Mouse (Mus musculus): ENCODE results near the gene Npas3. TPM values are rescaled to one million over a fixed set of nuclear protein-coding genes. Genes with fewer than 3 reads are reported as not detected.

The Npas3 gene
- polyA plus RNA-seq, 1 experiment from 2014 or later, result 3.7 TPM

GRCm38 (mm10) chr12:53589446-53589961, 341.0 kb downstream of the Npas3 start:
- DNase-seq (ENCODE audit: low spot score), result no peak
- Histone ChIP-seq H3K9me3 (ENCODE audit: control insufficient read depth, low read length) (no peaks in the 10 kb centered on the region), H3K4me2 (ENCODE audit: low read length) (no peak overlapping the region), H3K9ac (ENCODE audit: low read length) (no peak overlapping the region), H3K36me3 (ENCODE audit: control insufficient read depth, insufficient read depth, low read length) (no peaks in the 10 kb centered on the region), H3K27ac (ENCODE audit: low read depth) (no peak overlapping the region), H3K27me3 (replicated peaks; ENCODE audit: control insufficient read depth, insufficient read depth, low read length) (no peaks in the 10 kb centered on the region), H3K4me3 (ENCODE audit: low read depth, low read length) (no peak overlapping the region), H3K4me1 (replicated peaks; ENCODE audit: control insufficient read depth, insufficient read depth, low read length) (peaks cover 10% of the 10 kb centered on the region; the same call in 1 of the 2 replicates)
- ATAC-seq (replicated peaks; ENCODE audit: low FRiP score, low TSS enrichment, low read depth), result no peak
- WGBS, result 63% methylated on average over 6 of the region's 6 CpGs

- Histone ChIP-seq H3K27me3 (replicated peaks; ENCODE audit: control insufficient read depth, insufficient read depth, low read length) (no peaks in the 10 kb centered on the region), H3K4me2 (ENCODE audit: low read length) (no peak overlapping the region), H3K27ac (ENCODE audit: low read depth) (no peak overlapping the region), H3K9me3 (ENCODE audit: control insufficient read depth, low read length) (no peaks in the 10 kb centered on the region), H3K4me3 (ENCODE audit: low read depth, low read length) (no peak overlapping the region), H3K36me3 (ENCODE audit: control insufficient read depth, insufficient read depth, low read length) (no peaks in the 10 kb centered on the region), H3K9ac (ENCODE audit: low read length) (no peak overlapping the region), H3K4me1 (replicated peaks; ENCODE audit: control insufficient read depth, insufficient read depth, low read length) (no peaks in the 10 kb centered on the region)
- ATAC-seq (replicated peaks; ENCODE audit: low FRiP score, low TSS enrichment, low read depth) (no peak), DNase-seq (ENCODE audit: low spot score) (no peak)
- 86% methylated on average over 6 of the region's 6 CpGs for WGBS
Observed at GRCm38 (mm10) chr12:53605661-53606060, 357.2 kb downstream of the Npas3 start.

GRCm38 (mm10) chr12:53612120-53612519, 363.6 kb downstream of the Npas3 start:
- 89% methylated on average over 7 of the region's 7 CpGs for WGBS
- no peak for ATAC-seq (replicated peaks; ENCODE audit: low FRiP score, low TSS enrichment, low read depth)
- no peak for DNase-seq (ENCODE audit: low spot score)

GRCm38 (mm10) chr12:53621271-53621670, 372.8 kb downstream of the Npas3 start:
- H3K4me3 ChIP-seq (ENCODE audit: low read depth, low read length), result no peak overlapping the region
- H3K9ac ChIP-seq (ENCODE audit: low read length), result no peak overlapping the region
- H3K27ac ChIP-seq (ENCODE audit: low read depth), result no peak overlapping the region
- ATAC-seq (replicated peaks; ENCODE audit: low FRiP score, low TSS enrichment, low read depth), result no peak
- DNase-seq (ENCODE audit: low spot score), result no peak
- no peaks in the 10 kb centered on the region for H3K4me1 ChIP-seq (replicated peaks; ENCODE audit: control insufficient read depth, insufficient read depth, low read length)
- no peaks in the 10 kb centered on the region for H3K27me3 ChIP-seq (replicated peaks; ENCODE audit: control insufficient read depth, insufficient read depth, low read length)
- no peaks in the 10 kb centered on the region for H3K9me3 ChIP-seq (ENCODE audit: control insufficient read depth, low read length)
- WGBS, result 94% methylated on average over 7 of the region's 7 CpGs
- no peak overlapping the region for H3K4me2 ChIP-seq (ENCODE audit: low read length)
- H3K36me3 ChIP-seq (ENCODE audit: control insufficient read depth, insufficient read depth, low read length), result no peaks in the 10 kb centered on the region

More at GRCm38 (mm10) chr12:53612120-53612519, 363.6 kb downstream of the Npas3 start:
- H3K27me3 ChIP-seq (replicated peaks; ENCODE audit: control insufficient read depth, insufficient read depth, low read length), result no peaks in the 10 kb centered on the region
- H3K9ac ChIP-seq (ENCODE audit: low read length), result no peak overlapping the region
- no peaks in the 10 kb centered on the region for H3K4me1 ChIP-seq (replicated peaks; ENCODE audit: control insufficient read depth, insufficient read depth, low read length)
- H3K4me3 ChIP-seq (ENCODE audit: low read depth, low read length), result no peak overlapping the region
- no peak overlapping the region for H3K27ac ChIP-seq (ENCODE audit: low read depth)
- no peaks in the 10 kb centered on the region for H3K9me3 ChIP-seq (ENCODE audit: control insufficient read depth, low read length)
- no peak overlapping the region for H3K4me2 ChIP-seq (ENCODE audit: low read length)
- H3K36me3 ChIP-seq (ENCODE audit: control insufficient read depth, insufficient read depth, low read length), result no peaks in the 10 kb centered on the region

- ATAC-seq (replicated peaks; ENCODE audit: low FRiP score, low TSS enrichment, low read depth) (no peak), DNase-seq (ENCODE audit: low spot score) (no peak)
- H3K4me2 ChIP-seq (ENCODE audit: low read length), result no peak overlapping the region
- H3K27ac ChIP-seq (ENCODE audit: low read depth), result no peak overlapping the region
- H3K27me3 ChIP-seq (replicated peaks; ENCODE audit: control insufficient read depth, insufficient read depth, low read length), result no peaks in the 10 kb centered on the region
- no peak overlapping the region for H3K9ac ChIP-seq (ENCODE audit: low read length)
- H3K4me1 ChIP-seq (replicated peaks; ENCODE audit: control insufficient read depth, insufficient read depth, low read length), result no peaks in the 10 kb centered on the region
- no peak overlapping the region for H3K4me3 ChIP-seq (ENCODE audit: low read depth, low read length)
- 61% methylated on average over 9 of the region's 9 CpGs for WGBS
- H3K9me3 ChIP-seq (ENCODE audit: control insufficient read depth, low read length), result no peaks in the 10 kb centered on the region
- no peaks in the 10 kb centered on the region for H3K36me3 ChIP-seq (ENCODE audit: control insufficient read depth, insufficient read depth, low read length)
Observed at GRCm38 (mm10) chr12:53623793-53624192, 375.3 kb downstream of the Npas3 start.

GRCm38 (mm10) chr12:53624379-53625021, 376.0 kb downstream of the Npas3 start:
- H3K4me2 ChIP-seq (ENCODE audit: low read length), result no peak overlapping the region
- H3K27me3 ChIP-seq (replicated peaks; ENCODE audit: control insufficient read depth, insufficient read depth, low read length), result no peaks in the 10 kb centered on the region
- no peak overlapping the region for H3K27ac ChIP-seq (ENCODE audit: low read depth)
- no peak overlapping the region for H3K4me3 ChIP-seq (ENCODE audit: low read depth, low read length)
- ATAC-seq (replicated peaks; ENCODE audit: low FRiP score, low TSS enrichment, low read depth), result no peak
- H3K4me1 ChIP-seq (replicated peaks; ENCODE audit: control insufficient read depth, insufficient read depth, low read length), result no peaks in the 10 kb centered on the region
- no peak overlapping the region for H3K9ac ChIP-seq (ENCODE audit: low read length)
- H3K36me3 ChIP-seq (ENCODE audit: control insufficient read depth, insufficient read depth, low read length), result no peaks in the 10 kb centered on the region
- 65% methylated on average over 11 of the region's 11 CpGs for WGBS
- no peak for DNase-seq (ENCODE audit: low spot score)
- H3K9me3 ChIP-seq (ENCODE audit: control insufficient read depth, low read length), result no peaks in the 10 kb centered on the region

- Histone ChIP-seq H3K4me1 (replicated peaks; ENCODE audit: control insufficient read depth, insufficient read depth, low read length) (no peaks in the 10 kb centered on the region), H3K4me2 (ENCODE audit: low read length) (no peak overlapping the region), H3K9ac (ENCODE audit: low read length) (no peak overlapping the region), H3K27ac (ENCODE audit: low read depth) (no peak overlapping the region), H3K4me3 (ENCODE audit: low read depth, low read length) (no peak overlapping the region), H3K27me3 (replicated peaks; ENCODE audit: control insufficient read depth, insufficient read depth, low read length) (no peaks in the 10 kb centered on the region), H3K9me3 (ENCODE audit: control insufficient read depth, low read length) (no peaks in the 10 kb centered on the region), H3K36me3 (ENCODE audit: control insufficient read depth, insufficient read depth, low read length) (no peaks in the 10 kb centered on the region)
- 86% methylated on average over 8 of the region's 8 CpGs for WGBS
- ATAC-seq (replicated peaks; ENCODE audit: low FRiP score, low TSS enrichment, low read depth), result no peak
- no peak for DNase-seq (ENCODE audit: low spot score)
Observed at GRCm38 (mm10) chr12:53629483-53630120, 381.1 kb downstream of the Npas3 start.

GRCm38 (mm10) chr12:53630607-53631006, 382.1 kb downstream of the Npas3 start:
- H3K4me2 ChIP-seq (ENCODE audit: low read length), result no peak overlapping the region
- no peaks in the 10 kb centered on the region for H3K4me1 ChIP-seq (replicated peaks; ENCODE audit: control insufficient read depth, insufficient read depth, low read length)
- H3K27ac ChIP-seq (ENCODE audit: low read depth), result no peak overlapping the region
- H3K27me3 ChIP-seq (replicated peaks; ENCODE audit: control insufficient read depth, insufficient read depth, low read length), result no peaks in the 10 kb centered on the region
- no peak overlapping the region for H3K4me3 ChIP-seq (ENCODE audit: low read depth, low read length)
- 29% methylated on average over 1 of the region's 1 CpGs for WGBS
- DNase-seq (ENCODE audit: low spot score), result no peak
- no peak overlapping the region for H3K9ac ChIP-seq (ENCODE audit: low read length)
- no peak for ATAC-seq (replicated peaks; ENCODE audit: low FRiP score, low TSS enrichment, low read depth)
- H3K36me3 ChIP-seq (ENCODE audit: control insufficient read depth, insufficient read depth, low read length), result no peaks in the 10 kb centered on the region
- no peaks in the 10 kb centered on the region for H3K9me3 ChIP-seq (ENCODE audit: control insufficient read depth, low read length)

Data from intestine, embryonic 14.5 days (tissue).